Mouse (Mus musculus): ENCODE data around the gene Poc1a. TPM values are rescaled to one million over a fixed set of nuclear protein-coding genes. Genes with fewer than 3 reads are reported as not detected.
A peak's percentile ranks its signal among the peaks of the same experiment; 100 is the strongest.

Gene Poc1a
- polyA plus RNA-seq, 1 experiment from 2014 or later, result 31.5 TPM

DNA sequence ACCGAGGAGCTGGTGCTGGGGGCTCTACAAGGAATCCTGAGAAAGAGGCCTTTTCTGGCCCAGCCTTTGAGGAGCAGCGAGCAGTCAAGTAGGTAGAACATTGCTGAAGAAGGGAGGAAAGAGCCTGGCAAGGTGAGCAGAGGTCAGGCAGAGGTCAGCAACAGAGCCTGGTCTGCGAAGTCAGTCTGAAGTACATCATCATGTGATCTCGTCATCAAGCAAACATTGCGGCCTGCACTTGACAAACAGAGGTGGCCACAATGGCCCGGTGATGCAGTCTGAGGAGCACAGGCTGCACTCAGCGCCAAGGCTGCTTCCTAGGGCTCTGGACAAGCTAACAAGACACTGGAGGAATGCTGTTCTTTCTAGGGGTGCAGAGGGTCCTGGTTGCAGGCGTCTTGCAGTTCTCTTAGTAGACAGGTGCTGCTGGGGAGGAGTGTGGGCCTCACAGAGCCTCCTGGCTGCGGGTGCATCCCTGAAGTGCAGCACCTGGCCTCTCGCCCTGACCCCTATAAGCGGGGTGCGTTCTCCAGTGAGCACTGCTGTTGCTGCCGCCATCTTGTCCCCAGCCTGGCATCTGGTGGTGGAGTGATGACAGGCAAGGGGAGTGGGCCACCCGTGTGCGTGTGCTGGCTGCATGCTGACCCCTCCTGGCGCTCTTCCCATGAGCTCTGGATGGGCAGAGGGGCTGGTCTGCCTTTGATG is 21.7 kb downstream of the Poc1a start:
- H3K9me3 ChIP-seq, result no peaks in the 10 kb centered on the region
- H3K27ac ChIP-seq, result no peak overlapping the region
- H3K9ac ChIP-seq (replicated peaks), result no peak overlapping the region
- peaks cover 22% of the 10 kb centered on the region; the same call in 1 of the 2 replicates for H3K36me3 ChIP-seq
- no peak for ATAC-seq (ENCODE audit: insufficient number of reproducible peaks, insufficient read depth, low FRiP score, low TSS enrichment, low read depth)
- 79% methylated on average over 16 of the region's 16 CpGs for WGBS
- H3K27me3 ChIP-seq, result no peaks in the 10 kb centered on the region
- no peak overlapping the region for H3K4me3 ChIP-seq (replicated peaks)
- H3K4me1 ChIP-seq (replicated peaks), result peaks cover 11% of the 10 kb centered on the region; the same call in 1 of the 2 replicates
- H3K4me2 ChIP-seq, result no peak overlapping the region

GRCm38 (mm10) chr9:106303460-106303960 is 22.6 kb downstream of the Poc1a start:
- Histone ChIP-seq H3K4me1 (replicated peaks) (peaks cover 11% of the 10 kb centered on the region; the same call in 1 of the 2 replicates), H3K9me3 (no peaks in the 10 kb centered on the region), H3K27ac (no peak overlapping the region), H3K4me3 (replicated peaks) (no peak overlapping the region), H3K9ac (replicated peaks) (no peak overlapping the region), H3K27me3 (no peaks in the 10 kb centered on the region), H3K4me2 (no peak overlapping the region), H3K36me3 (peaks cover 19% of the 10 kb centered on the region; the same call in 1 of the 2 replicates)
- WGBS, result 94% methylated on average over 6 of the region's 6 CpGs
- ATAC-seq (ENCODE audit: insufficient number of reproducible peaks, insufficient read depth, low FRiP score, low TSS enrichment, low read depth), result no peak

DNA sequence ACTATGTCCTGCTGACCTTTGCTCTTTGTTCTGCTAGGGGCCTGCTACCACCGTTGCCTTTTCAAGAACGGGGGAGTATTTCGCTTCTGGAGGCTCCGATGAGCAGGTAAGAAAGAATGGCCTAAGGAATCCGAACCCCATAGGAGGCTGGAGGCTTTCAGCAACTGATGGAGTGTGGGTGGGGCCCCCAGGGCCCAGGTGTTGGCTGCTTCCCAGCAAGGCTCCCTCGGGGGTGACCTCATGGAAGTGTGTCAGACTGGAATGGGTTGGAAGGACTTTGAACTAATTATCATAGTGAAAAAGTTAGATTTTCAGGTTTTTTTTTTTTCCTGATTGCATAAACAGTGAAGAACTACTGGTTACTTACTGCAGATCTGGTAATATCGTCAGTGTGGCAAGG is 24.4 kb downstream of the Poc1a start:
- no peak for ATAC-seq (ENCODE audit: insufficient number of reproducible peaks, insufficient read depth, low FRiP score, low TSS enrichment, low read depth)
- Histone ChIP-seq H3K36me3 (peaks cover 11% of the 10 kb centered on the region; the same call in 1 of the 2 replicates), H3K9me3 (no peaks in the 10 kb centered on the region), H3K9ac (replicated peaks) (no peak overlapping the region), H3K27me3 (no peaks in the 10 kb centered on the region), H3K4me1 (replicated peaks) (peaks cover 11% of the 10 kb centered on the region; the same call in 1 of the 2 replicates), H3K4me3 (replicated peaks) (no peak overlapping the region), H3K27ac (no peak overlapping the region), H3K4me2 (no peak overlapping the region)
- 83% methylated on average over 7 of the region's 7 CpGs for WGBS

- Histone ChIP-seq H3K4me3 (replicated peaks) (no peak overlapping the region), H3K27ac (no peak overlapping the region), H3K4me1 (replicated peaks) (no peaks in the 10 kb centered on the region), H3K9me3 (no peaks in the 10 kb centered on the region), H3K4me2 (no peak overlapping the region), H3K36me3 (peaks cover 11% of the 10 kb centered on the region; the same call in 1 of the 2 replicates), H3K27me3 (no peaks in the 10 kb centered on the region), H3K9ac (replicated peaks) (no peak overlapping the region)
- ATAC-seq (ENCODE audit: insufficient number of reproducible peaks, insufficient read depth, low FRiP score, low TSS enrichment, low read depth), result no peak
- WGBS, result 45% methylated on average over 8 of the region's 8 CpGs
Observed at GRCm38 (mm10) chr9:106306662-106307351, 25.9 kb downstream of the Poc1a start.

- no peak overlapping the region for H3K27ac ChIP-seq
- no peak for ATAC-seq (ENCODE audit: insufficient number of reproducible peaks, insufficient read depth, low FRiP score, low TSS enrichment, low read depth)
- H3K4me2 ChIP-seq, result no peak overlapping the region
- 91% methylated on average over 5 of the region's 5 CpGs for WGBS
- no peaks in the 10 kb centered on the region for H3K4me1 ChIP-seq (replicated peaks)
- H3K36me3 ChIP-seq, result peaks cover 11% of the 10 kb centered on the region; the same call in 1 of the 2 replicates
- H3K27me3 ChIP-seq, result no peaks in the 10 kb centered on the region
- H3K9me3 ChIP-seq, result no peaks in the 10 kb centered on the region
- no peak overlapping the region for H3K4me3 ChIP-seq (replicated peaks)
- no peak overlapping the region for H3K9ac ChIP-seq (replicated peaks)
Observed at GRCm38 (mm10) chr9:106308151-106308550, 27.3 kb downstream of the Poc1a start.

- peaks cover 11% of the 10 kb centered on the region; the same call in 1 of the 2 replicates for H3K36me3 ChIP-seq
- 0 out of 2 replicates have a peak overlapping the region, but pooled peaks have one; percentile 53 for H3K27ac ChIP-seq
- no peak overlapping the region for H3K9ac ChIP-seq (replicated peaks)
- H3K4me3 ChIP-seq (replicated peaks), result no peak overlapping the region
- ATAC-seq (ENCODE audit: insufficient number of reproducible peaks, insufficient read depth, low FRiP score, low TSS enrichment, low read depth), result no peak
- WGBS, result 97% methylated on average over 2 of the region's 2 CpGs
- no peaks in the 10 kb centered on the region for H3K4me1 ChIP-seq (replicated peaks)
- no peak overlapping the region for H3K4me2 ChIP-seq
- H3K9me3 ChIP-seq, result no peaks in the 10 kb centered on the region
- H3K27me3 ChIP-seq, result no peaks in the 10 kb centered on the region
Observed at GRCm38 (mm10) chr9:106308555-106308954, 27.7 kb downstream of the Poc1a start.

DNA sequence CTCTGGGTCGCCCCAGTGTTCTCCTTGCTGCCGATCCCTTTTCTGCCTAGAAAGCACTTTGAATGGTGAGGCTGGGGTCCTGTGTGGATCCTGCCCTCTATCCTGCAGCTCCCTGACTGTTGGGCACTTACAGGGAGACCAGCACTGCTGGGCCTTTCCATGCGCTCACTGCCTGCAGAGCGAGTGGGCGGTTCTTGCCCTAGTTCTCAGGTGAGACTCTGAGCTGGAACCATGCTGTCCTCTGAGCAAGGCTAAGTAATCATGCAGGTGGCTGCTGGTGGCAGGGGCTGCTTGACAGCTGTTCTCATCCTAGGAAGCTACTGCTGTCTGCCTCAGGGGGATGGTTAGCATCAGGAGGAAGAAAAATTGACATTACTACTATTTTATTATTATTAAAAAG is 28.1 kb downstream of the Poc1a start:
- Histone ChIP-seq H3K4me2 (no peak overlapping the region), H3K4me3 (replicated peaks) (no peak overlapping the region), H3K9me3 (no peaks in the 10 kb centered on the region), H3K36me3 (peaks cover 11% of the 10 kb centered on the region; the same call in 1 of the 2 replicates), H3K27ac (0 out of 2 replicates have a peak overlapping the region, but pooled peaks have one; percentile 53), H3K27me3 (no peaks in the 10 kb centered on the region), H3K4me1 (replicated peaks) (0 out of 2 replicates have a peak, but pooled peaks cover 3% of the 10 kb centered on the region), H3K9ac (replicated peaks) (no peak overlapping the region)
- ATAC-seq (ENCODE audit: insufficient number of reproducible peaks, insufficient read depth, low FRiP score, low TSS enrichment, low read depth), result no peak
- WGBS, result 91% methylated on average over 5 of the region's 5 CpGs

DNA sequence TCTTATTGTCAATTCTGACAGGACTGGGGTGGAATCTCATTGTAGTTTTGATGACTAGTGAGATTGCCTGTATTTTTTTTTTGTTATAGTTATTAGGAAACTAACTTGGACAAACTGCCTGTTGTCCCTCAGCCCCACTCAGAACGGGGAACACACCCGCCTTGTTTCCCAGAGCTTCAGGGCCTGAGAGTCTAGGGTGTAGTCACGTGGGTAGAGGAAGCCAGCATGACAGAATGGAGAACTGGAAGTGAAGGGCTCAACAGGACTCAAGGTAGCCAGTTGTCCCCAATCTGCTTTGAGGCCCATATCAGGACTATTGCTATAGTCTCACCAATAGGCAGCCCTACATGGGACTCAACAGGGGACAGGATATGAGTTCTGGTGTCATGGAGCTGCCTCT is 29.0 kb downstream of the Poc1a start:
- no peak overlapping the region for H3K9ac ChIP-seq (replicated peaks)
- no peaks in the 10 kb centered on the region for H3K27me3 ChIP-seq
- H3K4me1 ChIP-seq (replicated peaks), result 0 out of 2 replicates have a peak, but pooled peaks cover 11% of the 10 kb centered on the region
- no peak overlapping the region for H3K4me2 ChIP-seq
- no peak overlapping the region for H3K27ac ChIP-seq
- WGBS, result 80% methylated on average over 3 of the region's 3 CpGs
- no peak overlapping the region for H3K4me3 ChIP-seq (replicated peaks)
- H3K36me3 ChIP-seq, result peaks cover 11% of the 10 kb centered on the region; the same call in 1 of the 2 replicates
- no peak for ATAC-seq (ENCODE audit: insufficient number of reproducible peaks, insufficient read depth, low FRiP score, low TSS enrichment, low read depth)
- no peaks in the 10 kb centered on the region for H3K9me3 ChIP-seq

DNA sequence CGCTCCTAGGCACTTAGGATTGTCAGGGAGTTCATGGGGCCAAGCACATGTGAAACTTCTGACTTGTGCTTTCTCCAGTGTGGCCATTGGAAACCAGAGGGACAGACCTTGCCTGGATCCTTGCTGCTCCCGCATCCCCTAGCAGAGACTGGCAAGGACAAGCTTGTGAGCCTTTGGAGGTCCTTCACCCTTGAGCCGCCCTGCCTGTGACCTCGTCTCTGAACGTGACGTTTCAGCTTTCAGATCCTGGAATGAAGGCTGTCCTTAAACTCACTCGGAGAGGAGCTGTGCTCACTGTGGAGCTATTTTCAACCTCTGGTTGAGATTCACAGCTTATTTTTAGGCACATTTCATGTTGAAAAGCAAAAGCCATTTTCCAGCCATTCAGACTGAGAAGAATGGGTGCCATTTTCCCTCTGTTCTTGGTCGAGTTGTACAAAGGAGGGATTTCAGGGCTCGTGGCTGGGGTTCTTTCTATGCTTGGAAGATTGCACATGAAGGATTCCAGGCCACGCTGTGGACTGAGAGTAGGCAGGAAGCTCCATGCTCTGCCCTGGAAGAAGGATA is 30.8 kb downstream of the Poc1a start:
- ATAC-seq (ENCODE audit: insufficient number of reproducible peaks, insufficient read depth, low FRiP score, low TSS enrichment, low read depth), result no peak
- Histone ChIP-seq H3K27me3 (no peaks in the 10 kb centered on the region), H3K4me2 (no peak overlapping the region), H3K4me3 (replicated peaks) (no peak overlapping the region), H3K27ac (no peak overlapping the region), H3K9ac (replicated peaks) (no peak overlapping the region), H3K9me3 (no peaks in the 10 kb centered on the region), H3K4me1 (replicated peaks) (0 out of 2 replicates have a peak, but pooled peaks cover 12% of the 10 kb centered on the region), H3K36me3 (peaks cover 11% of the 10 kb centered on the region)
- 85% methylated on average over 10 of the region's 10 CpGs for WGBS

GRCm38 (mm10) chr9:106312950-106313360 is 32.1 kb downstream of the Poc1a start:
- Histone ChIP-seq H3K36me3 (peaks cover 8% of the 10 kb centered on the region), H3K27me3 (no peaks in the 10 kb centered on the region), H3K4me3 (replicated peaks) (no peak overlapping the region), H3K4me2 (no peak overlapping the region), H3K9me3 (no peaks in the 10 kb centered on the region), H3K27ac (no peak overlapping the region), H3K4me1 (replicated peaks) (0 out of 2 replicates have a peak, but pooled peaks cover 12% of the 10 kb centered on the region), H3K9ac (replicated peaks) (no peak overlapping the region)
- 95% methylated on average over 7 of the region's 7 CpGs for WGBS
- ATAC-seq (ENCODE audit: insufficient number of reproducible peaks, insufficient read depth, low FRiP score, low TSS enrichment, low read depth), result no peak

DNA sequence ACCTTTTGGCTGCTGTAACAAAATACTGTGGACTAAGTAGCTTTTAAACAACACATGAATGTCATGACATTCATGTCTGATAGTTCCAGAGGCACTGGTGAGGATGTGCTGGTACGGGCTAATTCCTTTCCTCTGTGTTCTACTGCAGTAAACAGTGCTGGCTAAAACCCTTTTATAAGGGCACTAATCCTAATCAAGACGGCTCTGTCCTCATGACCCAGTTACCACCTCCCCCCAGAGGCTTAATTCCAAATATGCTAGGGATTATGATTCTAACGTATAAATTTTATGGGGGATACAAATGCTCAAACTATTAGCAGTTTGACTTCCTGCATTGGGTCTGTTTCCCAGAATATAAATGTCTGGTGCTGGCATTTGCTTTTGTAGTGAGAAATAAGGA is 33.3 kb downstream of the Poc1a start:
- no peaks in the 10 kb centered on the region for H3K9me3 ChIP-seq
- H3K4me3 ChIP-seq (replicated peaks), result no peak overlapping the region
- peaks cover 1% of the 10 kb centered on the region for H3K36me3 ChIP-seq
- H3K27ac ChIP-seq, result no peak overlapping the region
- H3K9ac ChIP-seq (replicated peaks), result no peak overlapping the region
- WGBS, result 41% methylated on average over 3 of the region's 3 CpGs
- H3K4me1 ChIP-seq (replicated peaks), result peaks cover 14% of the 10 kb centered on the region
- H3K27me3 ChIP-seq, result no peaks in the 10 kb centered on the region
- ATAC-seq (ENCODE audit: insufficient number of reproducible peaks, insufficient read depth, low FRiP score, low TSS enrichment, low read depth), result no peak
- no peak overlapping the region for H3K4me2 ChIP-seq
